Mouse (Mus musculus): Measurements from ENCODE around the gene Prmt7. TPM values are rescaled to one million over a fixed set of nuclear protein-coding genes. Genes with fewer than 3 reads are reported as not detected.

Gene Prmt7
- polyA plus RNA-seq (2014; fragmentation: Illumina TruSeq; extraction: RNeasy Lipid Tissue Mini Kit (QIAGEN cat#74804); ENCODE audit: low read depth, low replicate concordance) = 3.0 TPM

DNA sequence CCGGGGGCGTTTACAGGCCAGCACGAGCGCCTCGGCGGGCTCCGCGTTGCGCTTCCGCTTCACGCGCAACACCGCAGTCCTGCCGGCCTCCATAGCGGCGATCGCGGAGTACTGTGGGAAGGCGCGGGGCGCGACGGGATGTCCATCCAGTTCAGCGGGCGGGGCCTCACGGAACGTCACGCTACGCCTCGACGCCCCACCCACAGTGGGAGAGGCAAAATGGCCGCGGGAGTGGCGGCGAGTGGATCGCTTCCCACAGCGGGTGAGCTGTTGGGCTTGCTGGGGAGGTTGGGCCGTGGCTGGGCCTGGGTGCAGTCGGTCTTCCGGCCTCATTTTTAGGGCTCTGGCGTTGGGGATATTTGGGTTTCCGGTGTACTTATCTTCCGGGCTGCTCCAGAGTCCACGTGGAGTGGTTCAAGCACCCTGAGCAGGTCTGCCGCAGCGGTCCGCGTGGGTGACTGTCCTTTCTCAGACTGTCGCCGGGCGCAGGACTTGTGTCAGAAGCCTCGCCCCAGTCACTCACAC is at the start of gene Prmt7, which contains the start of gene Slc7a6os:
TSS of gene Prmt7 (plus strand) at position 116 of the 525 bp plus-strand sequence.
TSS of gene Slc7a6os (minus strand) at position 115 of the 525 bp plus-strand sequence.

GRCm38 (mm10) chr8:106168356-106169016 is 42.2 kb upstream of the Prmt7 start, which contains the start of gene Slc7a6:
TSS of gene Slc7a6 (plus strand) at chr8:106168857.

Other genes starting within 250 kb of the Prmt7 start
- gene Slc12a4, start 244.8 kb upstream of the Prmt7 start, polyA plus RNA-seq (2014; fragmentation: Illumina TruSeq; extraction: RNeasy Lipid Tissue Mini Kit (QIAGEN cat#74804); ENCODE audit: low read depth, low replicate concordance) = 0.37 TPM
- not detected for gene Dpep3, start 231.5 kb upstream of the Prmt7 start, polyA plus RNA-seq (2014; fragmentation: Illumina TruSeq; extraction: RNeasy Lipid Tissue Mini Kit (QIAGEN cat#74804); ENCODE audit: low read depth, low replicate concordance)
- gene Dus2, start 219.6 kb upstream of the Prmt7 start, polyA plus RNA-seq (2014; fragmentation: Illumina TruSeq; extraction: RNeasy Lipid Tissue Mini Kit (QIAGEN cat#74804); ENCODE audit: low read depth, low replicate concordance) = 3.8 TPM
- not detected for gene Dpep2nb, start 205.0 kb upstream of the Prmt7 start, polyA plus RNA-seq (2014; fragmentation: Illumina TruSeq; extraction: RNeasy Lipid Tissue Mini Kit (QIAGEN cat#74804); ENCODE audit: low read depth, low replicate concordance)
- gene Ddx28, start 199.1 kb upstream of the Prmt7 start, polyA plus RNA-seq (2014; fragmentation: Illumina TruSeq; extraction: RNeasy Lipid Tissue Mini Kit (QIAGEN cat#74804); ENCODE audit: low read depth, low replicate concordance) = 3.8 TPM
- gene Nfatc3, start 152.1 kb upstream of the Prmt7 start, polyA plus RNA-seq (2014; fragmentation: Illumina TruSeq; extraction: RNeasy Lipid Tissue Mini Kit (QIAGEN cat#74804); ENCODE audit: low read depth, low replicate concordance) = 23.1 TPM
- 18.8 TPM for gene Esrp2, start 74.0 kb upstream of the Prmt7 start, polyA plus RNA-seq (2014; fragmentation: Illumina TruSeq; extraction: RNeasy Lipid Tissue Mini Kit (QIAGEN cat#74804); ENCODE audit: low read depth, low replicate concordance)
- gene Pla2g15, start 60.5 kb upstream of the Prmt7 start, polyA plus RNA-seq (2014; fragmentation: Illumina TruSeq; extraction: RNeasy Lipid Tissue Mini Kit (QIAGEN cat#74804); ENCODE audit: low read depth, low replicate concordance) = 2.7 TPM
- 0.26 TPM for gene Slc7a6, start 42.1 kb upstream of the Prmt7 start, polyA plus RNA-seq (2014; fragmentation: Illumina TruSeq; extraction: RNeasy Lipid Tissue Mini Kit (QIAGEN cat#74804); ENCODE audit: low read depth, low replicate concordance)
- gene Slc7a6os, start within 50 bp of the Prmt7 start, polyA plus RNA-seq (2014; fragmentation: Illumina TruSeq; extraction: RNeasy Lipid Tissue Mini Kit (QIAGEN cat#74804); ENCODE audit: low read depth, low replicate concordance) = 26.2 TPM
- gene Smpd3, start 127.1 kb downstream of the Prmt7 start, polyA plus RNA-seq (2014; fragmentation: Illumina TruSeq; extraction: RNeasy Lipid Tissue Mini Kit (QIAGEN cat#74804); ENCODE audit: low read depth, low replicate concordance) = 0.29 TPM
- gene Zfp90, start 204.4 kb downstream of the Prmt7 start, polyA plus RNA-seq (2014; fragmentation: Illumina TruSeq; extraction: RNeasy Lipid Tissue Mini Kit (QIAGEN cat#74804); ENCODE audit: low read depth, low replicate concordance) = 1.1 TPM

Measured in liver, adult 10 weeks (tissue).